In genomic region chr2:164769258-164770037, GRCm38 (mm10) we compare ENCODE assay signal across 7 mouse cellular contexts. TPM values are rescaled to one million over a fixed set of nuclear protein-coding genes. Genes with fewer than 3 reads are reported as not detected.
A peak's percentile ranks its signal among the peaks of the same experiment; 100 is the strongest.
DNase-seq lines count a peak whose midpoint lies in the region; ATAC-seq and TF ChIP-seq lines count a peak whose summit lies in the region.

Gene Ube2c, plus strand, starts transcription at chr2:164769898.

- peak; percentile 52 for TF ChIP-seq CTCF in intestine, postnatal 0 days (IDR thresholded peaks at IDR 0.05; ENCODE audit: low read depth)
- TF ChIP-seq CTCF in small intestine, adult 2 months (IDR thresholded peaks at IDR 0.05; ENCODE audit: extremely low read depth, insufficient read length, insufficient replicate concordance, low read depth, low read length), result no peak; the same call in 1 of the 2 replicates

- H3K9ac ChIP-seq in intestine, postnatal 0 days (ENCODE audit: low read depth, low read length), result peak within 1 kb of the TSS; percentile 75
- peak within 1 kb of the TSS; percentile 76 for H3K9ac ChIP-seq in midbrain, embryonic 12.5 days (replicated peaks)

- no peaks in the 10 kb centered on the region for H3K27me3 ChIP-seq in embryonic facial prominence, embryonic 10.5 days (replicated peaks; ENCODE audit: low read depth, poor library complexity, severe bottlenecking)
- no peaks in the 10 kb centered on the region for H3K27me3 ChIP-seq in intestine, postnatal 0 days (replicated peaks; ENCODE audit: control insufficient read depth, insufficient read depth, low read length)
- H3K27me3 ChIP-seq in midbrain, embryonic 12.5 days, result no peaks in the 10 kb centered on the region
- no peaks in the 10 kb centered on the region for H3K27me3 ChIP-seq in small intestine, adult 2 months (ENCODE audit: control insufficient read depth, insufficient read depth, low read length)

- H3K27ac ChIP-seq in embryonic facial prominence, embryonic 10.5 days (replicated peaks), result peak within 1 kb of the TSS; percentile 97
- H3K27ac ChIP-seq in intestine, postnatal 0 days (ENCODE audit: low read depth, low read length), result peak within 1 kb of the TSS; percentile 65
- H3K27ac ChIP-seq in midbrain, embryonic 12.5 days (replicated peaks), result 0 out of 2 replicates have a peak within 1 kb of the TSS, but pooled peaks have one; percentile 30
- peak within 1 kb of the TSS; percentile 18 for H3K27ac ChIP-seq in small intestine, adult 2 months (ENCODE audit: insufficient read depth, low read depth, low read length)

- peak; percentile 97 for ATAC-seq in intestine, postnatal 0 days
- peak; percentile 100 for ATAC-seq in midbrain, embryonic 12.5 days (ENCODE audit: low FRiP score, low read depth)

- peak within 1 kb of the TSS; percentile 96 for H3K4me3 ChIP-seq in embryonic facial prominence, embryonic 10.5 days
- H3K4me3 ChIP-seq in intestine, postnatal 0 days (ENCODE audit: low read depth, low read length), result peak within 1 kb of the TSS; percentile 76
- peak within 1 kb of the TSS; percentile 94 for H3K4me3 ChIP-seq in midbrain, embryonic 12.5 days
- peak within 1 kb of the TSS; percentile 81 for H3K4me3 ChIP-seq in small intestine, adult 2 months (ENCODE audit: low read depth, low read length)

- no peaks in the 10 kb centered on the region for H3K9me3 ChIP-seq in embryonic facial prominence, embryonic 10.5 days
- H3K9me3 ChIP-seq in intestine, postnatal 0 days (ENCODE audit: control insufficient read depth), result no peaks in the 10 kb centered on the region
- H3K9me3 ChIP-seq in midbrain, embryonic 12.5 days, result no peaks in the 10 kb centered on the region

- peaks cover 75% of the 10 kb centered on the region for H3K36me3 ChIP-seq in embryonic facial prominence, embryonic 10.5 days (replicated peaks)
- H3K36me3 ChIP-seq in intestine, postnatal 0 days (ENCODE audit: control insufficient read depth, insufficient read depth), result peaks cover 46% of the 10 kb centered on the region
- peaks cover 52% of the 10 kb centered on the region for H3K36me3 ChIP-seq in midbrain, embryonic 12.5 days
- H3K36me3 ChIP-seq in small intestine, adult 2 months (ENCODE audit: control insufficient read depth, insufficient read depth, low read length), result peaks cover 28% of the 10 kb centered on the region

- H3K4me2 ChIP-seq in intestine, postnatal 0 days (replicated peaks; ENCODE audit: low read depth), result peak within 1 kb of the TSS; percentile 94
- peak within 1 kb of the TSS; percentile 94 for H3K4me2 ChIP-seq in midbrain, embryonic 12.5 days (replicated peaks)

- TF ChIP-seq POLR2A in small intestine, adult 2 months (IDR thresholded peaks at IDR 0.05; ENCODE audit: low read depth, low read length), result peak; percentile 31; the same call in 1 of the 2 replicates

- 3% methylated on average over 53 of the region's 53 CpGs for WGBS in embryonic facial prominence, embryonic 10.5 days
- WGBS in intestine, postnatal 0 days, result 2% methylated on average over 53 of the region's 53 CpGs
- 3% methylated on average over 53 of the region's 53 CpGs for WGBS in midbrain, embryonic 12.5 days
- WGBS in small intestine, adult 2 months, result 1% methylated on average over 53 of the region's 53 CpGs

- H3K4me1 ChIP-seq in embryonic facial prominence, embryonic 10.5 days, result peaks cover 28% of the 10 kb centered on the region
- peaks cover 10% of the 10 kb centered on the region; the same call in 1 of the 2 replicates for H3K4me1 ChIP-seq in intestine, postnatal 0 days (replicated peaks; ENCODE audit: control insufficient read depth, insufficient read depth, low read length)
- peaks cover 25% of the 10 kb centered on the region for H3K4me1 ChIP-seq in midbrain, embryonic 12.5 days
- peaks cover 12% of the 10 kb centered on the region; the same call in 1 of the 2 replicates for H3K4me1 ChIP-seq in small intestine, adult 2 months (ENCODE audit: control insufficient read depth, insufficient read depth, insufficient read length, low read length)

- peak; percentile 98 for DNase-seq in adrenal gland, postnatal 10 days
- peak; percentile 99 for DNase-seq in embryonic facial prominence, embryonic 10.5 days (ENCODE audit: low spot score)
- peak; percentile 82 for DNase-seq in gonadal fat pad, adult 2 months (ENCODE audit: low read depth)
- DNase-seq in left cerebral cortex, postnatal 4 days, result peak; percentile 98

- intact Hi-C loops in left cerebral cortex, postnatal 4 days (cut with DNase I), result no loop called here

RNA-seq across cellular contexts. Expression of gene Ube2c, which starts in this region (rescaled TPM):
- total RNA-seq in adrenal gland, postnatal 10 days (2021), result 10 to 100 TPM; 28.1 to 33.7 TPM
- 571 and 605 TPM in 2 replicates for polyA plus RNA-seq in embryonic facial prominence, embryonic 10.5 days (2016; fragmentation: Nextera tagmentation; extraction: Ambion mirVana)
- polyA plus RNA-seq in gonadal fat pad, adult 2 months (2012; rRNA removed), result 8.5 and 11.8 TPM in 2 replicates
- polyA plus RNA-seq in intestine, postnatal 0 days (2015; fragmentation: Nextera tagmentation; extraction: Ambion mirVana), result 118 and 121 TPM in 2 replicates
- total RNA-seq in left cerebral cortex, postnatal 4 days (2021), result 10 to 100 TPM; 10.8 to 14.3 TPM
- polyA plus RNA-seq in midbrain, embryonic 12.5 days (2016; fragmentation: Nextera tagmentation; extraction: Ambion mirVana), result 438 and 455 TPM in 2 replicates
- 39.1 and 91.2 TPM in 2 replicates for polyA plus RNA-seq in small intestine, adult 2 months (2012; rRNA removed)

Comparison
In these comparisons a context has a peak if more than half of its experiments do, and no peak if none do; other contexts are left out.
1. Peak in every context shown above with its lines: DNase-seq, ATAC-seq, H3K4me3 ChIP-seq and H3K27ac ChIP-seq.
2. H3K27ac ChIP-seq: peak in every context shown above with its lines; median percentile 97 in embryonic facial prominence, embryonic 10.5 days; 65 in intestine, postnatal 0 days; 30 in midbrain, embryonic 12.5 days; 18 in small intestine, adult 2 months.